ENCODE assay signal across 26 mouse cellular contexts in genomic region chr2:135243764-135244163, GRCm38 (mm10).
A peak's percentile ranks its signal among the peaks of the same experiment; 100 is the strongest.
DNase-seq lines count a peak whose midpoint lies in the region; ATAC-seq and TF ChIP-seq lines count a peak whose summit lies in the region.
"Had no signal": no experiment of that assay in that cellular context is flagged by ENCODE, and none has a peak within 500 bp of the region (broad histone marks: within the 10 kb centered on the region; RNA-seq: fewer than 3 reads in every experiment).

No protein-coding gene starts in this region.

- no peak overlapping the region for H3K4me2 ChIP-seq in intestine, embryonic 15.5 days (replicated peaks)
- no peak overlapping the region for H3K4me2 ChIP-seq in intestine, postnatal 0 days (replicated peaks; ENCODE audit: low read depth)
- H3K4me2 ChIP-seq in lung, embryonic 14.5 days = no peak overlapping the region
- H3K4me2 ChIP-seq: forebrain, embryonic 13.5 days; liver, embryonic 12.5 days; midbrain, embryonic 15.5 days had no signal

- H3K4me1 ChIP-seq in intestine, embryonic 15.5 days (replicated peaks) = no peaks in the 10 kb centered on the region
- H3K4me1 ChIP-seq in intestine, postnatal 0 days (replicated peaks; ENCODE audit: control insufficient read depth, insufficient read depth, low read length) = 0 out of 2 replicates have a peak, but pooled peaks cover 5% of the 10 kb centered on the region
- no peaks in the 10 kb centered on the region for H3K4me1 ChIP-seq in lung, embryonic 14.5 days (ENCODE audit: insufficient read depth)
- peaks cover 4% of the 10 kb centered on the region for H3K4me1 ChIP-seq in brown adipose tissue, adult 24 weeks (ENCODE audit: control insufficient read depth, insufficient read depth, insufficient read length, low read length)
- H3K4me1 ChIP-seq: forebrain, embryonic 13.5 days; liver, embryonic 12.5 days; midbrain, embryonic 10.5 days; midbrain, embryonic 15.5 days had no signal

- no peak overlapping the region for H3K27ac ChIP-seq in intestine, embryonic 15.5 days
- H3K27ac ChIP-seq in intestine, postnatal 0 days (ENCODE audit: low read depth, low read length) = no peak overlapping the region
- H3K27ac ChIP-seq in lung, embryonic 14.5 days (ENCODE audit: low read depth) = 0 out of 2 replicates have a peak overlapping the region, but pooled peaks have one; percentile 24
- H3K27ac ChIP-seq in brown adipose tissue, adult 24 weeks (replicated peaks; ENCODE audit: low read depth, low read length) = 0 out of 2 replicates have a peak overlapping the region, but pooled peaks have one; percentile 2
- H3K27ac ChIP-seq: forebrain, embryonic 13.5 days; hindbrain, postnatal 0 days; liver, embryonic 12.5 days; midbrain, embryonic 10.5 days; midbrain, embryonic 15.5 days had no signal

- no peak overlapping the region for H3K9ac ChIP-seq in intestine, embryonic 15.5 days
- H3K9ac ChIP-seq in intestine, postnatal 0 days (ENCODE audit: low read depth, low read length) = no peak overlapping the region
- no peak overlapping the region for H3K9ac ChIP-seq in lung, embryonic 14.5 days
- H3K9ac ChIP-seq: forebrain, embryonic 13.5 days; liver, embryonic 12.5 days; liver, postnatal 0 days; midbrain, embryonic 15.5 days had no signal

- DNase-seq in lung, embryonic 14.5 days = peak; percentile 74
- DNase-seq in lung, postnatal 25 days (ENCODE audit: low spot score) = no peak
- DNase-seq in right cerebral cortex, postnatal 36 days (ENCODE audit: low spot score in 2 of 2) = no peak
- DNase-seq: adrenal gland, adult 2 months; adrenal gland, postnatal 36 days; B cell, adult 2 months; cerebellum, adult 2 months; cerebellum, postnatal 14 days; gastrocnemius, postnatal 36 days; heart, postnatal 14 days; kidney, adult 11 months; kidney, postnatal 36 days; left cerebral cortex, postnatal 4 days; liver, postnatal 0 days; lung, postnatal 10 days; thymus, adult 2 months; thymus, postnatal 4 days had no signal

- no peak overlapping the region for H3K4me3 ChIP-seq in intestine, embryonic 15.5 days (replicated peaks)
- no peak overlapping the region for H3K4me3 ChIP-seq in intestine, postnatal 0 days (ENCODE audit: low read depth, low read length)
- no peak overlapping the region for H3K4me3 ChIP-seq in lung, embryonic 14.5 days (ENCODE audit: low read depth, low read length)
- no peak overlapping the region for H3K4me3 ChIP-seq in brown adipose tissue, adult 24 weeks (ENCODE audit: insufficient read depth, low read depth, low read length)
- H3K4me3 ChIP-seq: forebrain, embryonic 13.5 days; liver, embryonic 12.5 days; midbrain, embryonic 10.5 days; midbrain, embryonic 15.5 days had no signal

- WGBS in intestine, embryonic 15.5 days = 36% methylated on average over 4 of the region's 4 CpGs
- WGBS in intestine, postnatal 0 days = 31% methylated on average over 4 of the region's 4 CpGs
- 46% methylated on average over 4 of the region's 4 CpGs for WGBS in lung, embryonic 14.5 days

- H3K36me3 ChIP-seq in intestine, embryonic 15.5 days = no peaks in the 10 kb centered on the region
- H3K36me3 ChIP-seq in intestine, postnatal 0 days (ENCODE audit: control insufficient read depth, insufficient read depth) = no peaks in the 10 kb centered on the region
- no peaks in the 10 kb centered on the region for H3K36me3 ChIP-seq in lung, embryonic 14.5 days (ENCODE audit: insufficient read depth)
- H3K36me3 ChIP-seq: liver, embryonic 12.5 days; midbrain, embryonic 10.5 days; midbrain, embryonic 15.5 days had no signal

- no peaks in the 10 kb centered on the region for H3K27me3 ChIP-seq in intestine, embryonic 15.5 days (replicated peaks)
- no peaks in the 10 kb centered on the region for H3K27me3 ChIP-seq in intestine, postnatal 0 days (replicated peaks; ENCODE audit: control insufficient read depth, insufficient read depth, low read length)
- no peaks in the 10 kb centered on the region for H3K27me3 ChIP-seq in lung, embryonic 14.5 days (ENCODE audit: insufficient read depth, low read length)
- H3K27me3 ChIP-seq: forebrain, embryonic 13.5 days; liver, embryonic 12.5 days; midbrain, embryonic 15.5 days had no signal

- no peak for TF ChIP-seq CTCF in intestine, postnatal 0 days (IDR thresholded peaks at IDR 0.05; ENCODE audit: low read depth)
- no peak for TF ChIP-seq CTCF in lung, embryonic 14.5 days (IDR thresholded peaks at IDR 0.05; ENCODE audit: low read depth)

- ATAC-seq in intestine, embryonic 15.5 days = peak; percentile 31; the same call in 1 of the 2 replicates
- ATAC-seq in intestine, postnatal 0 days = no peak
- ATAC-seq in lung, embryonic 14.5 days (ENCODE audit: insufficient read depth) = no peak
- ATAC-seq in erythroblast, adult 5-6 weeks (replicated peaks; ENCODE audit: low FRiP score, poor library complexity, severe bottlenecking) = no peak
- ATAC-seq: forebrain, embryonic 13.5 days; hindbrain, postnatal 0 days; liver, embryonic 12.5 days; liver, postnatal 0 days; midbrain, embryonic 15.5 days had no signal

- H3K9me3 ChIP-seq in intestine, embryonic 15.5 days = no peaks in the 10 kb centered on the region
- no peaks in the 10 kb centered on the region for H3K9me3 ChIP-seq in intestine, postnatal 0 days (ENCODE audit: control insufficient read depth)
- H3K9me3 ChIP-seq in lung, embryonic 14.5 days (ENCODE audit: low read depth, low read length) = no peaks in the 10 kb centered on the region
- H3K9me3 ChIP-seq: forebrain, embryonic 13.5 days; liver, embryonic 12.5 days; midbrain, embryonic 10.5 days; midbrain, embryonic 15.5 days had no signal

Comparison
In these comparisons a context has a peak if more than half of its experiments do, and no peak if none do; other contexts are left out.
1. H3K27ac ChIP-seq: peak in lung, embryonic 14.5 days (single experiment) and brown adipose tissue, adult 24 weeks (single experiment); none in intestine, embryonic 15.5 days (single experiment) and intestine, postnatal 0 days (single experiment).